Mouse (Mus musculus) thymus, adult 2 months (tissue): ENCODE measurements around the gene Utp3.

Experiments
- CTCF ChIP-seq: fragments of 200-500 bp; IDR thresholded peaks from 2 replicates; pipeline ENCODE4 v1.5.1; 2012; ENCODE audit warnings: mild to moderate bottlenecking, control low read depth, low read length, moderate library complexity, borderline replicate concordance; ENCODE audit not compliant: control insufficient read depth, poor library complexity, insufficient read depth; ENCODE audit errors: extremely low read depth
- POLR2A ChIP-seq: fragments of 200-500 bp; IDR thresholded peaks from 2 replicates; pipeline ENCODE4 v1.6.1; 2012; ENCODE audit warnings: mild to moderate bottlenecking, low read length, control low read depth, moderate library complexity; ENCODE audit not compliant: control insufficient read depth, poor library complexity, insufficient read depth; ENCODE audit errors: extremely low read depth

GRCm38 (mm10) chr5:88593421-88594172 is 39.3 kb downstream of the Utp3 start:
- TF ChIP-seq CTCF (no peak), POLR2A (no peak)
